Mouse (Mus musculus) lung, postnatal 10 days (tissue): Measurements from ENCODE around the gene Mbd6.
"Not testable (repeated sequence)": the region's sequence is repeated elsewhere in the genome, so short reads cannot be mapped to it uniquely, and the experiment has no call there.

ENCODE experiments used
- DNase-seq: peaks from one replicate; pipeline ENCODE4 v3.0.0; 2021

Mbd6 gene

DNA sequence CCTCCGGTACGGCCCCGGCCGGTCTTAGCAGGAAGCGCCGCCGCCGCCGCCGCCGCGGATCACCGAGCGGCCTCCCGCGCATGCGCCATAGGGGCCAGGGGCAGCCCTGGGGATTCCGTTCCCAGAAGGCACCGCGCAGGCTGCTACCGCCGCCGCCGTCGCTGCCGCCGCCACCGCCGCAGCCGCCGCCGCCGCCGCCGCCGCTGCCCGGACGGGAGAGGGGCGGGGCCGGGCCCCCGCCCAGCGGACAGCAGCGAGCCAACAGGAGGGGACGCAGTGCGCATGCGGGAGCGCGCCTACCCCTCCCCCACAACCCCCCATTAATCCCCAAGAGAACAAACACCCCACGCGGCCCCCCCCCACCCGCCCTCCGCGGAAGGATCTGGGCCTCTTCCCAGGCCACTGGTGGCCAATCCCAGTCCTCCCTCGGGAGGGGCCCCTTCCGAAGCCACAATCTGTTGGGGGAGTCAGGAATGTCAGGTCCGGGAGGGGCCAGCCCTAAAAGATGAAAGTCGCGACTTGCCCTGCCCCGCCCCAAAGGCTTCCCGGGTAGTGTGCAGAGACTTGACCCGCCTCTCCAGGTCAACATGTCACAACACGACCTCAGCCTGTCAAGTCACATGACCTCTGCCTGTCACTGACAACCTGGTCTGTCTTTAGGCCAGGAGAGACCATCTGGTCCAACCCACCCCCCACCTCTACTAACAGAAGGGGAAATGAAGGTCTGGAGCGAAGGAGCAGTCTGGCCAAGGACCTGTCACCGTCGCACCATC, at the start of gene Mbd6:
Mbd6 (minus strand) TSS at position 219 of the 773 bp plus-strand sequence.
- DNase-seq: peak; percentile 94

DNA sequence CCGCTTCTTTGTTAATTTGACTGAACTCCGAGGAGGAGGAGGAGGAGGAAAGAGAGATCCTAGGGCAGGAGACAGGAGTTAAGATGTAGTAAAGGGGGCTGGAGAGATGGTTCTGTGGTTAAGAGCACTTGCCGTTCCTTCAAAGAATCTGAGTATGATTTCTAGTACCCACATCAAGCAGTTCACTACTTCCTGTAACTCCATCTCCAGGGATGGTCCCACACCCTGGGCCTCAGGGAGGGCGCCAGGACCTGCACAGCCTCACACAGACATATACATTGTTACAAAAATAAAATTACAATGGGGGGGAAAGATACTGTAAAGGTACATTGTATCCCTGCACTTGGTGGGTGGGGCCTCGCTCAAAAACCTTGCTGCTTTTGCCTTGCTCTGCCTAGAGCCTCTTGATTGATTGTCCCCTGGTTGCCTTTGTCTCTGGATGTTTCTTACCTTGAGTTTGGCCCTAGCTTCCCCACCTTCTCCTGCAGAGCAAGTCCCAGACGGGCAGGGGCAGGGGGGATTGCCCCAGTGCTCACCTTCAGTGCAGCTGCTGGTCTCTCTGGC, 48.8 kb upstream of the Mbd6 start:
- no peak for DNase-seq

DNA sequence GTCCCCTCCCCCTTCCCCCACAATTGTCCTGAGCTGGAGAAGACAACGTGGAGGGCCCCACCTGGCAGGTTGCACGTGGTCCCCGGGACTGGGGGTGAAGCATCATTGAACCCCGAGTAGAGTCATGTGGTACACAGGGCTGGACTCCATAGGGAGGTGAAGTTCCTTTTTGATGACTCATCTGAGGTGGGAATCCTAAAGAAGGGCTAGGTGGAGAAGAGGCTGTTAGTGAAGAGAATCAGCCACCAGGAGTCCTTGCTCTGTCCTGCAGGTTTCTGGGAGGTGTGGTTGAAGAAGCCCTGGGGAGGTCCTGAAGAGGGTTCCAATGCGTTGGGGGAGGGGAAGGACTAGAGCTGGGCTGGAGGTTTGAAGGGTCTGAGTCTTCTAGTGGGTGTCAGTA, 48.1 kb upstream of the Mbd6 start:
- no peak for DNase-seq

DNA sequence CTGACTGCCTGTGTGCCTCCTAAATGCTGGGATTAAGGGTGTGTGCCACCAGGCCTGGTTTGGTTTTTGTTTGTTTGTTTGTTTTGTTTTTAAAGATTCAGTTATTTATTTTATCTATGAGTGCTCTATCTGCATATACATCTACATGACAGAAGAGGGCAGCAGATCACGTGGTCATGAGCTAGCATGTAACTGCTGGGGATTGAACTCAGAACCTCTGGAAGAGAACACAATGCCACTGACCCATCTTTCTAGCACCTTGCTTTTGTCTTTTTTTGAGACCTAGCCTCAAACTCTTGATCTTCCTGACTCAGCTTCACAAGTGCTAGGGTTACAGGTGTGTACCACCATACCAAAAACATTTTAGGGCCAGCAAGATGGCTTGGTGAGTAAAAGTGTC, 46.5 kb upstream of the Mbd6 start:
- DNase-seq: no peak

DNA sequence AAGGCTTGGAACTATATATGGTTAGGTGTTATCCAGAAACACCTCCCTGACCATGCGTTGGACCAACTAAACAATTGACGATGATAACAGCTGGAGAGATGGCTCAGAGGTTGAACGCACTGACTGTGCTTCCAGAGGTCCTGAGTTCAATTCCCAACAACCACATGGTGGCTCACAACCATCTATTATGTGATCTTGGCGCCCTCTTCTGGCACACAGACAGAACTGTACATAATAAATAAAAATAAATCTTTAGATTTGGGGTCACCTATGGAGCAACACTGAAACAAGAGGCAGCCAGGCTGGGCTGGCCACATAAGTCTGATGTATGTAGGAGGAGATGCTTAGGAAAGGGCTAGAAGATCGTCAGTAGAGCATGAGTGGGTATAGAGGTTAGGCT, 44.3 kb upstream of the Mbd6 start:
- DNase-seq: no peak

DNA sequence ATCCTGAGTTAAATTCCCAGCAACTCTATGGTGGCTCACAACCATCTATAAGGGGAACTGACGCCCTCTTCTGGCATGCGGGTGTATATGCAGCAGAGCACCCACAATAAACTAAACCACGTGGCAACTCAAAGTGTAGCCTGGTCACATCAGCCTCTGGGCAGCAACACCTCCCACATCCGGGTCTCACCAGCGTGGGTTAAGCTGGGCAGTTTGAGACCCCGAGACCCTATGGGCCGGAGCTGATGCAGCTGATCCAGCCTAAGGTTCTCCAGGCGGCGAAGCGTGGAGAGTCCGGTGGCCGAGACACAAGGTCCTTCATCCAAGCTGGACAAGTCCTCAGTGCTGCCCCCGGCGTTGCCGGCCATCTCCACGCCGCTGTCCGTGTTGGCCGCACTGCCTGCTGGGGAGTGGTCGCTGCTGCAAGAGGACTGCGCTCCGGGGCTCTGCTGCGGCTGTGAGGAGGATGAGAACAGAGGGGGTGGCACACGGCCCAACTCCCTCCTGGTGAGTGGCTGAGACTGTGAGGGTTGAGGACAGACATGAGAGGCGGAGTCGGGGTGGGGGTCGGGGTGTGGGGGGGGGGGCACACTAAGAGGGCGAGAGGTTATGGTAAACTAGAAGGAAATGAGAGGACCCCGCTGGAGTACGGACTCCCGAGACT, 43.5 kb upstream of the Mbd6 start:
- no peak for DNase-seq

DNA sequence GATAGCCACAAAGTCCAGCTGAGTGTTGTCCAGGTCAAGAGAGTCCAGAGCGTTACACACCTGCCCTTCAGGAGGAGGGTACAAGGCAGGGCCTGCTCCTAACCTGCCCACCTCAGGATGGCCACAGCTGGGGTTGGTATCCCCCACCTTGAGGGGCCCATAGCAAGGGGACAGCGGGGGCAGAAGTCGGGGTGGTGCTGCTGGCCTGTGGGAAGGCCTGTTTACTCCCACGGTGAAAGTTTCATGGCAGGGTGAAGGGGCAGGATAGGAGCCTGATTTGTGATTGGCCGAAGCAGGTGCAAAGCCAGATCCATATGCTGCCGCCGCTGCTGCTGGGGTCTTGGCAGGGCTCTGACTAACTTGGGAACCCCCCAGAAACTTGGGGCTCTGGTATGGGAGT, 41.4 kb upstream of the Mbd6 start:
- DNase-seq: no peak

DNA sequence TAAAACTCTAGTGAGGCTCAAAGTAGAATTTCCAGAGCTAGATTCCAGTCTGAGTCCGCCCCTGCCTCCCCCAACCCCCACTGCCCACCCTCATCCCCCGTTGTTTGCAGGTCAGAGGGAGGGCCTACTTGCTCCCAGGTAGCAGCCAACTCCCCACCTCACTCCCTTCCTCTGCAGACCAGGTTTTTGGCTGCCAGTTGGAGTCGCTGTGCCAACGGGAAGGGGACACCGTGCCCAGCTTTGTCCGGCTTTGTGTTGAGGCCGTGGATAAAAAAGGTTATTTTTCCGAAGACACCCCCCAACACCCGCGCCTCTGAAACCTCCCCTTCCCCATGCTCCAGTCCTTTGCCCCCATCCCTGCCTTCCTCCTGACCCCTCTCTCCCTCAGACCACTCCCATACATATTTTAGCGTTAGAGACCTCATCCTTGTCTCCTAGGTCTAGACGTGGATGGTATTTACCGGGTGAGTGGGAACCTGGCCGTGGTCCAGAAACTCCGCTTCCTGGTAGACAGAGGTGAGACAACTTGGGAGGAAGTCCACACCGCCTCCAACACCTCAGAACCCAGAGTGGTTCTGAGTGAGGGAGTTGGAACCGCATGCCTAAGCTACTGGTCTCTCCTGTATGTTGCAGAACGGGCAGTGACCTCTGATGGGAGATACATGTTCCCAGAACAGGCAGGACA, 38.8 kb upstream of the Mbd6 start:
- no peak for DNase-seq

DNA sequence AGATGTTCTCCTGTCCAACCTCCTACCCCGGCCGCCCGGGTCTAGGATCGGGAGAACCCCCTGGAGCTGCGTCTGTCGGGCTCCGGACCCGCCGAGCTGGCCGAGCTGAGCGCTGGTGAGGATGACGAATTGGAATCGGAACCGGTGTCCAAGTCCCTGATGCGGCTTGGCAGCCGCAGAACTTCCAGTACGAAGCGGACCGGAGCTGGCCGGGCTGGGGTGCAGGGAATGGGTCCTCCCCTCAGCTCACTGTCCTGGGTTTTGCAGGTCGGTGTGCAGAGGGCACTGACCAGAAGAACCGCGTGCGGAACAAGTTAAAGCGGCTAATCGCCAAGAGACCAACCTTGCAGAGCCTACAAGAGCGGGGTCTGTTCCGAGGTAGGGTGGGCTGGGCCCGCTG, 38.0 kb upstream of the Mbd6 start:
- DNase-seq: peak; percentile 45

DNA sequence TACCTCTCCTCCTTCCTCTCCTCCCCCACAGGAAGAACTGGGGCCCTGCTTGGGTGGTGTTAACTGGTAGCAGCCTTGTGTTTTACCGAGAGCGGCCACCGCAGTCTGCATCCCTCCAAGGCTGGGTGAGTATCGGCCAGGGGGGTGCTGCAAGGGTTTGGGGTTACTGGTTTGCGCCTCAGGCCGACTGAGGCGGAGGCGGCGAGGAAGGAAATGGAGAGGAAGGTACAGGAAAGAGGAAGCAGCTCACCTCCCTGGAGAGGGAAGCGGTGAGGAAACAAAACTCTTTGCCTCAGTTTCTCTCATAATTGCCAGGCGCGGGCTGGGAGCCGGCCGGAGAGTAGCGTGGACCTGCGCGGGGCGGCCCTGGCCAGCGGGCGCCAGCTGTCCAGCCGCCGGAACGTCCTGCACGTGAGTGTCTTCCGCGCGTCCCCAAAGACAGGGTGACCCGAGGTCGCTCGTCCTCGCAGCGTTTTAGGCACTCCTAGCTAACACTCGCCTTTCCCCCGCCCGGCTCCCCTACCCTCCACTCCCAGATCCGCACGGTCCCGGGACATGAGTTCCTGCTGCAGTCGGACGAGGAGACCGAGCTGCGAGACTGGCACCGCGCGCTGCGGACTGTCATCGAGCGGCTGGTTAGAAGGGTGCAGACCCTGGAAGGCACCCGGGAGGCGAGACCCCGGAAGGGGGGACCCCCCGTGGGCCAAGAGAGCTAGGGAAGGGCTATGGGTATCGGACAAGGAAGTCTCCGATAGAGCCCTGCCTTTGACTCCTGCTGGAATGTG, 37.4 kb upstream of the Mbd6 start:
- peak; percentile 45 for DNase-seq

DNA sequence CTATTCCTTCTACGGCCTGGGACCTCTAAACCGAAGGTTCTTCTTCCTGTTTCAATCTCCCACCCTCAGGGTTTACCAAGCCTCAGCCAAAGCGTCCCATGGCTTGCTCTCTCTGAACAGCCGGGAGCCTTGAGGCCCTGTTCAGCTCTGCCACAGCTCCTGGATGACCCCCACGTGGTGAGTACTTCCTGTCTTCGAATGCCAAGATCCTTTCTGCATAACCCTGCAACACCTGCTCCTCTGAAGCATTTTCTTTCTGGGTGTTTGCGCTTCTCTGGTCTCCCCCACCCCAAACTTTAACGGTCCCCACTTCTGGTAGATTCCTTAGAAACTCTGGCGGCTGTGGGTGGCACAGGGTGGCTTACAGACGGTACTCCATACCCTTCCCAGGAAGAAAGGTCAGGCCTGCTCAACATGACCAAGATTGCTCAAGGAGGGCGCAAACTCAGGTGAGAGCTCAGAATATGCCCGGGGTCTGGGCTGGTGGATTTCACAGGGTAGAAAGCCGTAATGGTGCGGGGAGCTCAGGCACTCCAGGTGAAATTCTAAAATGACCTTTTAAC, 36.7 kb upstream of the Mbd6 start:
- no peak for DNase-seq

DNA sequence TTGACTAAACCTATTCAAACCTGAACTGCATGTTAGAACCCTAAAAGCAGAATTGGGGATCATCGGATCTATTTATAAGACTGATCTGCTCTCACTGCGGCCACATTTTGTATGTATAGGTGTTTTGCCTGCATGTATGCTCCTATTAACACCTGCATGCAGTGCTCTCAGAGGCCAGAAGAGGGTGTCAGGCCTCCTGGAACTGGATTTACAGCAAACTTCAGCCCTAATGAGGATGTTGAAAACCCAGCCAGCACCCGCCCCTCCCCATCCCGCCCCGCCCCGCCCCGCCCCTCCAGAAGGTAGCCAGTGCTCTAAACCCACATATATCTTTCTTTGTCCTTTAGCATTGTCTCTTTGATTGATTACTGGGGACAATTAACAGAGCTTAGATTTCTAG, 35.7 kb upstream of the Mbd6 start:
- peak; percentile 71 for DNase-seq

DNA sequence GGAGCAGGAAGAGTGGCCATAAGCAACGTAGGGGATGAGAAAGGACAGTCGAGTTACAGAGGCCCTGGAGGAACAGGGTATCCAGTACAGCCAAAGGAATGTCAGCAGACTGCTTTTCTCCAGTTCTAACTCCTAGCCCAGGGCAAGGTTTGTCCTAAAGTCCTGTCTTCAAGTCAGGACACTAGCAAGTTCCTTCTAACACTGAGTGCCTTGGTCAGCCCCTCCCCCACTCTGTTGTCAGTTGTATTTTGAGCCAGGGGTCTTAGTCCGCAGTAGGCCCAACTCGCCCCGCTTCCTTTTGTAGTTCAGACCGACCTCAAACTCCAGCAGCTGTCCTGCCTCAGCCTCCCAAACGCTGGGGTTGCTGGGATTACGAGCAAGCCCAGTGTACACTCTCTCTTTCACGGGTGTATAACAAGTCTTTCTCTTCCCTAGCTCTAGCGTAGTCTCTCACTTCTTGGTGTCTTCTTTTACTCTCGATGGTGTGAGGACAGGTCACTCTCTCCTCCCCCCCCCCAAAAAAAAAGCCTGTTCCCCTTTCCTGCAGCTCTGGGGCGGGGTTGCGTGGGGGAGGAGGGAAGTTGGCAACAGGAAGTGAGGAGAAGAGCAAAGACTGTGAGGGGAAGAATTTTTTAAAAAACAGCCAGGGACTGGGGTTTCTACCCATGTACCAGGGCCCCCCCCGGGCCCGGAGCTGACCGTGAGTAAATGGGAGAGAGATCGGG, 34.5 kb upstream of the Mbd6 start:
- no peak for DNase-seq

DNA sequence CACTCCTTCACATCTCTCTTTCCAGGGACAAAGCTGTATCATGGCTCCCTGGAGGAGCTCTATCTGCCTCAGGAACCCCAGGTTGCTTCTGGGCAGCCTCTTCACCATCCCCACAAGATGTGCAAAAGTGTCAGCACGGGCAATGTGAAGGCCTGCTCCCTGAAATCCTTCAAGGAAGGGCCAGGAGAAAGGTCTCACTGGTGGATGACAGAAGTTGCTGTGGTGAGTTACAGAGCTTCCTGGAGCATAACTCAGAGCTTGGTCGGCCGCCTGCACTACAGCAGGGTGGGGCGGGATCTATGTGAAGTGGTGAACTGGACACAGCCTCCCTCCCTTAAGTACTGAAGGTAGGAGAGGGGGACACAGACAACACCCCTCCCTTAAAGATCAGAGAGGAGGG, 33.9 kb upstream of the Mbd6 start:
- DNase-seq: no peak

DNA sequence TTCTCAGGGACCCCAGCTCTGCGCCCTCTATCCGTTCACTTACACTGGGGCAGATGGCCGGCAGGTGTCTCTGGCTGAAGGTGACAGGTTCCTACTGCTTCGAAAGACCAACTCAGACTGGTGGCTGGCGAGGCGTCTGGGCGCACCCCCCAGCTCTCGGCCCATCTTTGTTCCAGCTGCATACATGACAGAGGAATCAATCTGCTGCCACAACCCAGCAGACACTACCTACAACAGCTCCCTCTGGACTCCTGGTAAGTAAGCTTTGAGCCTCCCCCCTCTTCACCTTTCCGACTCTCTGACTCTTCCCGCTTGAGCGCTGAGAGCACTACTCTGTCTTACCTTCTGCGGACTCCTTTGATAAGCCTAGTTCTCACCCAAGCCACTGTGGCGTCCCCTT, 33.4 kb upstream of the Mbd6 start:
- no peak for DNase-seq

DNA sequence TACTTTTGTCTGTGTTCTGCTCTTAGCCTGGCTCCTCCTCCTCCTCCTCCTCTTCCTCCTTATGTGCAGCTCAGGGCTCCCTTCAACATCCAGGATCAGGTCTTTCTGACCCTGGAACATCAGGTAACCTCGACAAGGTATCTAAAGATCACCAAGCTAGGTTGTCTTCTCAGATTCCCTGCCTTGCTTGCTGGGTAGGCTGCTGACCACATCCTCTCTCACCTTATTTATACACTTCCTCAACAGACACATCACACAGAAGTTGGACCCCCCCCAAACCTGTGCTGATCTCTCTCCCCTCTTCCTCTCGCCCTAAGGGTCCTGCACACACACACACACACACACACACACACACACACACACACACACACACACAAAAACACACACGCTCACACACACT, 32.8 kb upstream of the Mbd6 start, which contains the start of gene Arhgap9:
Arhgap9 (plus strand) TSS at position 344 of the 400 bp plus-strand sequence.
- DNase-seq: no peak

DNA sequence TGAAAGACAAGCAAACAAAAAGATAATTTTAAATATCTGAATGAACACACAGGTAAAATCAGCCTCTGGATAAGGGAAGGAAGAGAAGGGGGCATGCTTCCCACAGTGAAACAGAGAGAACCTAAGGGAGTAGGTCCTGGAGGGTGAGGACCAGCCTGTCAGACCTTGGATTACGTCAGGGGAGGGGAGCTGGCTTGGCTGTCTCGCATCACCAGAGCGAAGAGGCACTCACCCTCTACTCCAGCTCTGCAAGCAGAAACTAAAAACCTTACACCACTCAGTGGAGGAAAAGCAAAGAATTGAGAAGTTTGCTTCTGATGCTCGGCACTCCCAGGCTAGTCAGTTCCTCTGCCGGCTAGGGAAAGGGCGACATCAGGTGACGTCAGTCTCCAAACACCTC, 31.2 kb upstream of the Mbd6 start:
- DNase-seq: no peak

DNA sequence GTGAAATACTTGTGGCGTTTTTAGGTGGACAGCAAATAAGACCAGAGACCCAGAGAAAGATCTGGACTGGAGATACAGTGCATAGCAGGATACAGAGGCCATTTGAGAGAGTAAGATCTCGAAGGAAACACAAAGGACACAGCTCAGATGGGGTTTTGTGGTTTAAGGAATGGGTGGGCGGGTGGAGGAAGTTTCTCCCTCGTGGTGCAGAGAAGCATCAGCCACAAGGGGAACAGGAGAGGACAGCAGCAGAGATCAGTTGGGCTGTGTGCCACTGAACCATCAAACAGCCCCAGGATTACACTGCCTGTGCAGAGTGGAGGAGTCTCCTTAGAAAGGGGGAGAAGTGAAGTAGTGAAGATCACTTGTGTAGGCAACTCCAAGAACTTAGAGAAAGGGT, 29.2 kb upstream of the Mbd6 start:
- DNase-seq: no peak

DNA sequence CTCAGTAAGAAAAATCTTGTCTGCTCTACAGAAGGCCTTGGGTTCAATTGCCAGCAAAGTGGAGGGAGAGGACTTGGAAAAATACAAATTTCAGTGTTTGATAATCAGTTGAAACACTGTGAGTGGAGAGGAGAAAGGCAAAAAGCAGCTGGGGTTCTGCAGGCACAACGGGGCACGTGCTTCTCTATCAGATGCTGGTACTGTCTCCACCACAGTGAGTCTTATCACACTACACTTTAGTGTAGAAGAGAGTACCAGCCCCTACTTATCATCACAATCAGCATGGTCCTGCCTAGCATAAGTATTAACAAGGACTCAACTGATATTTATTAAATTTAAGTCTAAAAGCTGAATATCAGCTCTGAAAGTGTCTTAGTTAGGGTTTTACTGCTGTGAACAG, 28.5 kb upstream of the Mbd6 start:
- DNase-seq: no peak

DNA sequence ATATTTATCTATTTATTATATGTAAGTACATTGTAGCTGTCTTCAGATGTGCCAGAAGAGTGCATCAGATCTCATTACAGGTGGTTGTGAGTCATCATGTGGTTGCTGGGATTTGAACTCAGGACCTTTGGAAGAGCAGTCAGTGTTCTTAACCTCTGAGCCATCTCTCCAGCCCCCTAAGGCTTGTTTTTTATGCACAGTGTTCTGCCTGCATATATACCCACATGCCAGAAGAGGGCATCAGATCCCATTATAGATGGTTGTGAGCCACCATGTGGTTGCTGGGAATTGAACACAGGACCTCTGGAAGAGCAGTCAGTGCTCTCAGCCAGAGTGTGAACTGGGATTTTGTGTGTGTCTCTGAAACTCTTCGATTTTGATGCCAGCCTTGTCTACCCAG, 26.1 kb upstream of the Mbd6 start:
- DNase-seq: not testable (repeated sequence)

DNA sequence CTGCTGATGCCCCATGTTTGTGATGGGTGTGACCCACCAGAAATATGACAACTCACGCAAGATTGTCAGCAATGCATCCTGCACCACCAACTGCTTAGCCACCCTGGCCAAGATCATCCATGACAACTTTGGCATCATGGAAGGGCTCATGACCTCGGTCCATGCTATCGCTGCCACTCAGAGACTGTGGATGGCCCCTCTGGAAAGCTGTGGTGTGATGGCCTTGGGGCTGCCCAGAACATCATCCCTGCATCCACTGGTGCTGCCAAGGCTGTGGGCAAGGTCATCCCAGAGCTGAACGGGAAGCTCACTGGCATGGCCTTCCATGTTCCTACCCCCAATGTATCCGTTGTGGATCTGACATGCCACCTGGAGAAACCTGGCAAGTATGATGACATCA, 24.7 kb upstream of the Mbd6 start:
- DNase-seq: not testable (repeated sequence)

DNA sequence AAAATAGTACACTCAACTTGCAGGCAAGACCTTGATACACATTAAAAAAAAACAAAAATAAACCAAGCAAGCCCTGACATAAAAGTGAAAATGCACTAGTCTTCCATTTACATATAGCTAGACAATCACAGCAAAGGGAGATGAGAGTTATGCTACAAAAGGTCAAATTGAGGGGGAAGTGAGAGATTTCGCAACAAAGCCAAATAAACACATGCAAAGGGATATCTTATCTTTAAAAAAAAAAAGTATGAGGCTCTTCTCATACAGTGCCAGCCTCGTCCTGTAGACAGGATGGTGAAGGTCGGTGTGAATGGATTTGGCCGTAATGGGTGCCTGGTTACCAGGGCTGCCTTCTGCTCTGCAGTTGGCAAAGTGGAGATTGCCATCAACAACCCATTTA, 24.0 kb upstream of the Mbd6 start:
- no peak for DNase-seq
